Comparison of ENCODE assay signal across 25 mouse cellular contexts in genomic region chr15:5261004-5261403, GRCm38 (mm10). TPM values are rescaled to one million over a fixed set of nuclear protein-coding genes. Genes with fewer than 3 reads are reported as not detected.
A peak's percentile ranks its signal among the peaks of the same experiment; 100 is the strongest.
DNase-seq lines count a peak whose midpoint lies in the region; ATAC-seq and TF ChIP-seq lines count a peak whose summit lies in the region.
"Had no signal": no experiment of that assay in that cellular context is flagged by ENCODE, and none has a peak within 500 bp of the region (broad histone marks: within the 10 kb centered on the region; RNA-seq: fewer than 3 reads in every experiment).

No protein-coding gene starts in this region.

- H3K9me3 ChIP-seq in MEL (replicated peaks; ENCODE audit: insufficient read depth, low read length), result no peaks in the 10 kb centered on the region
- H3K9me3 ChIP-seq in liver, postnatal 0 days (ENCODE audit: low read length), result no peaks in the 10 kb centered on the region
- H3K9me3 ChIP-seq: embryonic facial prominence, embryonic 12.5 days; forebrain, embryonic 15.5 days; limb, embryonic 10.5 days; midbrain, embryonic 13.5 days; neural tube, embryonic 15.5 days had no signal

- H3K4me2 ChIP-seq in liver, postnatal 0 days (ENCODE audit: low read depth, low read length), result no peak overlapping the region
- H3K4me2 ChIP-seq: embryonic facial prominence, embryonic 12.5 days; forebrain, embryonic 15.5 days; heart, embryonic 11.5 days; hindbrain, embryonic 14.5 days; midbrain, embryonic 13.5 days; neural tube, embryonic 15.5 days had no signal

- H3K36me3 ChIP-seq in MEL (ENCODE audit: control insufficient read depth in 1 of 2, insufficient read depth in 2 of 2, low read length in 2 of 2), result no peaks in the 10 kb centered on the region
- no peaks in the 10 kb centered on the region for H3K36me3 ChIP-seq in liver, postnatal 0 days (replicated peaks; ENCODE audit: insufficient read depth, low read length)
- H3K36me3 ChIP-seq: embryonic facial prominence, embryonic 12.5 days; forebrain, embryonic 15.5 days; limb, embryonic 10.5 days; midbrain, embryonic 13.5 days; neural tube, embryonic 15.5 days had no signal

- no peak for TF ChIP-seq CTCF in MEL (IDR thresholded peaks at IDR 0.05 in 2 of 3, conservative IDR thresholded peaks at IDR 0.05 in 1 of 3; ENCODE audit: control insufficient read depth in 1 of 3, insufficient read depth in 1 of 3, low read depth in 2 of 3, low read length in 3 of 3, poor library complexity in 1 of 3, severe bottlenecking in 1 of 3)
- no peak for TF ChIP-seq CTCF in liver, postnatal 0 days (IDR thresholded peaks at IDR 0.05; ENCODE audit: low read depth)
- no peak for TF ChIP-seq CTCF in lung, adult 2 months (IDR thresholded peaks at IDR 0.05; ENCODE audit: insufficient read depth, low read length)

- ATAC-seq in liver, postnatal 0 days, result peak; percentile 93
- ATAC-seq: midbrain, embryonic 13.5 days had no signal

- no peaks in the 10 kb centered on the region for H3K79me2 ChIP-seq in MEL (ENCODE audit: control insufficient read depth, insufficient read depth, low read length, poor library complexity)

- H3K4me3 ChIP-seq in MEL (ENCODE audit: control insufficient read depth in 1 of 2, insufficient read depth in 1 of 2, low read depth in 2 of 2, low read length in 2 of 2), result no peak overlapping the region
- H3K4me3 ChIP-seq in liver, postnatal 0 days (ENCODE audit: low read depth, low read length), result no peak overlapping the region
- H3K4me3 ChIP-seq in lung, adult 2 months (replicated peaks; ENCODE audit: extremely low read depth, low read depth, low read length), result no peak overlapping the region
- H3K4me3 ChIP-seq: embryonic facial prominence, embryonic 12.5 days; forebrain, embryonic 15.5 days; limb, embryonic 10.5 days; midbrain, embryonic 13.5 days; myocyte; neural tube, embryonic 15.5 days had no signal

- no peaks in the 10 kb centered on the region; a peak in 1 of 4 replicates for H3K27me3 ChIP-seq in MEL (ENCODE audit: control insufficient read depth in 1 of 2, insufficient read depth in 2 of 2, low read length in 2 of 2)
- no peaks in the 10 kb centered on the region for H3K27me3 ChIP-seq in liver, postnatal 0 days (ENCODE audit: insufficient read depth, low read length)
- H3K27me3 ChIP-seq: embryonic facial prominence, embryonic 12.5 days; forebrain, embryonic 15.5 days; midbrain, embryonic 13.5 days; neural tube, embryonic 15.5 days had no signal

- TF ChIP-seq EP300 in MEL (IDR thresholded peaks at IDR 0.05; ENCODE audit: low read depth in 1 of 2, low read length in 2 of 2), result no peak
- peak; percentile 83 for TF ChIP-seq EP300 in liver, postnatal 0 days (IDR thresholded peaks at IDR 0.05; ENCODE audit: low read depth)

- H3K27ac ChIP-seq in MEL (ENCODE audit: control insufficient read depth, low read depth, low read length), result no peak overlapping the region
- H3K27ac ChIP-seq in liver, postnatal 0 days (ENCODE audit: low read depth), result 0 out of 2 replicates have a peak overlapping the region, but pooled peaks have one; percentile 46
- H3K27ac ChIP-seq: embryonic facial prominence, embryonic 12.5 days; forebrain, embryonic 15.5 days; hindbrain, embryonic 14.5 days; limb, embryonic 10.5 days; macrophage; midbrain, embryonic 13.5 days; neural tube, embryonic 15.5 days had no signal

- TF ChIP-seq RAD21 in MEL (IDR thresholded peaks at IDR 0.05; ENCODE audit: low read depth, low read length), result no peak

- WGBS in liver, postnatal 0 days (ENCODE audit: insufficient replicate concordance), result 33% methylated on average over 3 of the region's 3 CpGs
- WGBS in lung, adult 2 months, result 76% methylated on average over 3 of the region's 3 CpGs

- DNase-seq in MEL (ENCODE audit: low read depth, low spot score), result peak; percentile 29
- DNase-seq in c-Kit-positive CD71-positive TER-119-positive erythroid progenitor cells, embryonic 14.5 days (ENCODE audit: low spot score), result peak; percentile 25
- DNase-seq in liver, result peak; percentile 24
- no peak for DNase-seq in liver, postnatal 0 days
- DNase-seq in neural tube, embryonic 10.5 days (ENCODE audit: extremely low spot score, low spot score), result no peak
- no peak for DNase-seq in lung, adult 2 months
- DNase-seq in layer of hippocampus, postnatal 10 days (ENCODE audit: low spot score in 2 of 2), result no peak
- DNase-seq: adrenal gland, postnatal 25 days; cerebellum, adult 8-10 months; gastrocnemius, postnatal 36 days; heart, postnatal 10 days; kidney, postnatal 14 days; lung, adult 18-20 months; right cerebral cortex, postnatal 14 days; spleen, adult 18-20 months; thymus, postnatal 4 days had no signal

- no peak for TF ChIP-seq POLR2A in MEL (IDR thresholded peaks at IDR 0.05; ENCODE audit: control insufficient read depth in 1 of 2, insufficient read depth in 1 of 2, low read depth in 1 of 2, low read length in 2 of 2, poor library complexity in 1 of 2)
- no peak for TF ChIP-seq POLR2A in lung, adult 2 months (IDR thresholded peaks at IDR 0.05; ENCODE audit: borderline replicate concordance, extremely low read depth, low read depth, low read length)

- no peak overlapping the region for H3K9ac ChIP-seq in MEL (ENCODE audit: control insufficient read depth, low read depth, low read length, poor library complexity, severe bottlenecking)
- no peak overlapping the region for H3K9ac ChIP-seq in liver, postnatal 0 days (replicated peaks)
- H3K9ac ChIP-seq: embryonic facial prominence, embryonic 12.5 days; forebrain, embryonic 15.5 days; hindbrain, embryonic 14.5 days; midbrain, embryonic 13.5 days; neural tube, embryonic 15.5 days had no signal

- H3K4me1 ChIP-seq in MEL (ENCODE audit: control insufficient read depth in 1 of 2, insufficient read depth in 2 of 2, low read length in 2 of 2), result no peaks in the 10 kb centered on the region
- H3K4me1 ChIP-seq in liver, postnatal 0 days (ENCODE audit: insufficient read depth), result peaks cover 6% of the 10 kb centered on the region; the same call in 1 of the 2 replicates
- no peaks in the 10 kb centered on the region for H3K4me1 ChIP-seq in lung, adult 2 months (ENCODE audit: control insufficient read depth, insufficient read depth, low read length)
- H3K4me1 ChIP-seq: embryonic facial prominence, embryonic 12.5 days; limb, embryonic 10.5 days; midbrain, embryonic 13.5 days had no signal

TF ChIP-seq in MEL, 35 proteins besides CTCF, POLR2A, EP300 and RAD21:
- TF ChIP-seq ZC3H11A (IDR thresholded peaks at IDR 0.05; ENCODE audit: low read depth, low read length) (no peak), TAL1 (IDR thresholded peaks at IDR 0.05; ENCODE audit: low read length) (peak; percentile 18; the same call in 1 of the 2 replicates)

RNA-seq across cellular contexts. Expression of gene Ptger4, which starts 17.0 kb away (rescaled TPM):
- 3.5 and 3.7 TPM in 2 replicates for total RNA-seq in MEL (2012; rRNA removed)
- 1 to 10 TPM in 1 of 2 experiments, not detected in 1; 5.7 TPM for polyA plus RNA-seq in MEL (2012; ENCODE audit: insufficient read depth in 1 of 2, insufficient read length in 2 of 2, low read depth in 1 of 2, low replicate concordance in 2 of 2, missing spikeins in 1 of 2)
- 0.99 and 1.5 TPM in 2 replicates for polyA plus RNA-seq in liver, postnatal 0 days (2015; fragmentation: Nextera tagmentation; extraction: Ambion mirVana)
- polyA plus RNA-seq in lung, adult 2 months (2012; rRNA removed), result 6.9 and 7.6 TPM in 2 replicates
- total RNA-seq in layer of hippocampus, postnatal 10 days (2021), result 1 to 10 TPM; 1.3 to 1.7 TPM

Comparison
In these comparisons a context has a peak if more than half of its experiments do, and no peak if none do; other contexts are left out.
1. DNase-seq: peak in MEL (single experiment), c-Kit-positive CD71-positive TER-119-positive erythroid progenitor cells, embryonic 14.5 days (single experiment) and liver (single experiment); none in liver, postnatal 0 days (single experiment), neural tube, embryonic 10.5 days (single experiment), lung, adult 2 months (single experiment) and layer of hippocampus, postnatal 10 days (0 of 2).